Mouse (Mus musculus): ENCODE measurements around the gene Heg1.

The Heg1 gene

GRCm38 (mm10) chr16:33769848-33770247 is 85.7 kb downstream of the Heg1 start:
- DNase-seq (ENCODE audit: low read depth, low spot score), result no peak

DNA sequence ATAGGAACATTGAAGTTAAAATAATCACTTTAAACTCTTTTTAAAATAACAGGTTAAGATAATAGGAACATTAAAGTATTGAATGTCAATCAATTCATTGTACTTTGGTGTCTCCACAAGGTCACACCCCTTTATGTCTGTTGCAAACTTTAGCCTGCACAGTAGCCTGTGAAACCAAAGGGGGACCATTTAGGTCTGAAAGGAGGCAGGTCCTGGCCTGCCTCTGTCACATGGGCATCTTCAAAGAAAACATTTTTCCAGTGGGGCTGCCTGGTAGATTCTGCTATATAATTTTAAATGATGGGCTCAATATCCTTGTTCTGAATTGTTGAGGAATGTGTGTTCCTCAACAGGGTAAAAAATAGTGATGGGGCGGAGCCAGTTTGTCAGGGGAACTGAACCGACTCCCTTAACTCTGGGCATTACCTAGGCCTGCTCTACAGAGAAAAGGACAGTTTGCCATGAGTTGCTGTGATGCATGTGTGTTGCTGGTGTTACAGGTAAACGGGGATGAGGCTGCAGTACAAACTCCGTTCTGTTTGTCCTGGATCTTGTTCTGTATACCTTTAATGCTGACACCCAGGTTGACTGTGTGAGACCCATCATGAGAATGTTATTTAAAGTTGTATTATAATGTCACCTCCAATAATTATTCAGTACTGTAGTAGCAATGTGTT is 86.7 kb downstream of the Heg1 start:
- no peak for DNase-seq (ENCODE audit: low read depth, low spot score)

- no peak for DNase-seq (ENCODE audit: low read depth, low spot score)
Observed at GRCm38 (mm10) chr16:33772809-33773208, 88.6 kb downstream of the Heg1 start.

GRCm38 (mm10) chr16:33774972-33775371 is 90.8 kb downstream of the Heg1 start:
- no peak for DNase-seq (ENCODE audit: low read depth, low spot score)

GRCm38 (mm10) chr16:33775733-33776335 is 91.7 kb downstream of the Heg1 start:
- no peak for DNase-seq (ENCODE audit: low read depth, low spot score)

GRCm38 (mm10) chr16:33776766-33777529 is 92.8 kb downstream of the Heg1 start:
- DNase-seq (ENCODE audit: low read depth, low spot score), result no peak

GRCm38 (mm10) chr16:33777607-33778006 is 93.4 kb downstream of the Heg1 start:
- no peak for DNase-seq (ENCODE audit: low read depth, low spot score)

DNA sequence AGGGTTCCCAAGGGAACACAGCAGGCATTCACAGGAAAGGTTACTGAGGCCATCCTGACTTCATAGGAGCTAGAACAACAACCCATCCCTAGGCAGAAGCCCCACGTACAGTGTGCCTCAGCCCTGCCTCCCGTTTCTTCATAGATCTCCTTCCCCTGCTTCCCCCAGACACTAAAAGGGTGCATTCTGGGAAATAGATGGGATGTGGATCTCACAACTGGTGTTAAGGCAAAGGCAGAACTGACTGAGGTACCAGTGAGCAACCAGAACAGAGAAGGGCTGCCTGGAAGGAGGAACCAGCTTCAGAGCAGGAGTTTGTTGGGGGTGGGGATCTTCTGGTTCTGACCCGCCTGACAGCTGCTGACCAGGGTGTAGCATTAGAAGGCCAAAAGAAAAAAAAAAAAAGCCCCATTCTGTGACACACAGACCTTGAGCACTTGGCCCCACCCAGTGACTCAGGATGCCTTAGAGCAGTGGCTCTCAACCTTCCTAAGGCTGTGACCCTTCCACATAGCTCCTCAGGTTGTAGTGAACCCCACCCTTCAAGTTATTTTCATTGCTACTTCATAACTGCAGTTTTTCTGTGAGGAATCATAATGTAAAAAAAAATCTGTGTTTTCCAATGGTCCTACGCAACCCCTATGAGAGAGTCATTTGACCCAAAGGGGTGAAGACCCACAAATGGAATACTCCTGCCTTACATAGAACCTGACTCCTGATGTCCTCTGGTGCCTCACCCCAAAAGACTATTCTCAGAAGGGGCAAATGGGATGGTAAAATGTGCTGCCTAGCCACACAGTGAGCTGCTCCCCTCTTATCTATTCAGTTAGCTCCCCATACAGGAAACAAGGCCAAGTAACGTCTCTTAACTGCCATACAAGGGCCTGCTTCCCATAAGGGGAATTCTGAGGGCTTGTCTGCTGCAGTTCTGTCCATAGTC is 97.9 kb downstream of the Heg1 start:
- DNase-seq (ENCODE audit: low read depth, low spot score), result no peak

- no peak for DNase-seq (ENCODE audit: low read depth, low spot score)
Observed at GRCm38 (mm10) chr16:33782729-33783091, 98.5 kb downstream of the Heg1 start.

DNA sequence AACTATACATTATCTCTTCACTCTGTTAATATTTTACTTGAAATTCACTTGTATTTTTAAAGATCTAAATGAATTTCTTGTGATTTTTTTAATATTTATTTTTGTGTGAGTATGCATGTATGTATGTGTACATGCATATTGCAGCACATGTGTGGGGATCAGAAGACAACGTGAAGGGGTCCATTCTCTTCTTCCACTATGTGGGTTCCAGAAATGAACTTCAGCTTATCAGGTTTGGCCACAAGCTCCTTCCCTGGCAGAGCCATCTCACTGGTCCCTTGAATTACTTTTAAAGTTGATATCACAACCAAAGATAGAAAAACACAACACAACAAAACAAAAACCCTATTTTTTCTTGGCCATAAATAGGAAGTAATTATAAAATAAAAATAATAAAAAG is 100.4 kb downstream of the Heg1 start:
- no peak for DNase-seq (ENCODE audit: low read depth, low spot score)

DNA sequence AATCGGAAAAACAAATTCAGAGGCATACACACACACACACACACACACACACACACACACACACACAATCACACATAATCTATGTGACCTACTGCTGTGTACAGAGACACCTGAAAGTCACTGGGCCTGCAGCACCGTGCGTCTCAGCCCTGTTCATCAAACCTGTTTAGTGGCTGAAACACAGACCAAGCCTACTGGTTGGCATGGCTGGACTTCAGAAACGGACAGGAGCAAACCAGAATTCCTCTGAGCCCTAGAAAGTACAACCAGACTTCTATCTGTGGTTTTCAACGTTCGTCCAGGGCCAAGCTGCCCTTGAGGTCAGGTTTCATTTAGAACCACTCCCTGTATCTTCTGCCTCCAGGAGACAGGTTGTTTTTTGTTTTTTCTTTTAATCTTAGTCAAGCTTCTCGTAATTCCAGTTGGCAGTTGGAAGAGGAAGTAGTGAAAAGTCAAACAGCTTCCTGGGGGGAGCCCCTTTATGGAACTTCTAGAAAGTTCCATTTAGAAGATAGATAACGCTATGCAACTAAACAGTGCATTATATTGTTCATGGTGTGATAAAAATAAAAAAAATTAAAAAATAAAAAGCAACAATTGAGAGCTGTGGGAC is 101.0 kb downstream of the Heg1 start:
- DNase-seq (ENCODE audit: low read depth, low spot score), result no peak

DNA sequence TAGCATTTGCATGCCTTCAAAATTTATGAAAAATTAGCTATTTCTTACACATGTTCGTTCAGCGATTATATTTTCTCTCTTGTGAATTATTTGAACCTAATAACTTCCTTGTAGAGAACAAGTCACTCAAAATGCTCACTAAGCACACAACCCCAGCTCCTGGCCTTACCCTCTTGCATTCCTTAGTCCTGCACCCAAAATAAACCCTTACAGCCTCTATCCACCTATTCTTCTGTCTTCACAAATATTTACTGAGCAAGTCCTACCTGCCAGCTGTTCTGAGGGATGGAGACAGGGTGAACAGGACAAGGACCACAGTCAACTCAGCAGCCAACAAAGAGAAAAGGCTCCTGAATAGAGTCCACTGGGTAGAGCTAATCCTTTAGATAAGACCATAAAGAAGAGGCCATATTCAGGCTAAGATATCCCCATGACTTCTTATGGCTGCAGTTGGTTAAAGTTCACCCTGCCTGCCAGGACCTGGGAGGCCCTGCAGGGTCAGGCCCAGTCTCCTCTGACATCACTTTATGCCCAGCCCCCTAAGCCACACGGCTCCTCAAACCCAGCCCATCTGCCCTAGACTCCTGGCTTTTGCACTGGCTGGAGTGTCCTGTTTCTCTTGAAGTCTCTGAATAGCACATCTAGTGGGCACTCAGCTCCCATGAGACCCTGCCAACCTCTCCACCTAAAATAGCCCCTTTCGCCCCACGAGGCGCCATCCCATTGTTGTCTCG is 102.7 kb downstream of the Heg1 start:
- DNase-seq (ENCODE audit: low read depth, low spot score), result no peak

GRCm38 (mm10) chr16:33793846-33794791 is 109.9 kb downstream of the Heg1 start, which contains the start of gene Muc13:
TSS of gene Muc13 (plus strand) at chr16:33794037.
- DNase-seq (ENCODE audit: low read depth, low spot score), result no peak

GRCm38 (mm10) chr16:33795106-33795505 is 110.9 kb downstream of the Heg1 start:
- no peak for DNase-seq (ENCODE audit: low read depth, low spot score)

GRCm38 (mm10) chr16:33795887-33796286 is 111.7 kb downstream of the Heg1 start:
- DNase-seq (ENCODE audit: low read depth, low spot score), result no peak

DNA sequence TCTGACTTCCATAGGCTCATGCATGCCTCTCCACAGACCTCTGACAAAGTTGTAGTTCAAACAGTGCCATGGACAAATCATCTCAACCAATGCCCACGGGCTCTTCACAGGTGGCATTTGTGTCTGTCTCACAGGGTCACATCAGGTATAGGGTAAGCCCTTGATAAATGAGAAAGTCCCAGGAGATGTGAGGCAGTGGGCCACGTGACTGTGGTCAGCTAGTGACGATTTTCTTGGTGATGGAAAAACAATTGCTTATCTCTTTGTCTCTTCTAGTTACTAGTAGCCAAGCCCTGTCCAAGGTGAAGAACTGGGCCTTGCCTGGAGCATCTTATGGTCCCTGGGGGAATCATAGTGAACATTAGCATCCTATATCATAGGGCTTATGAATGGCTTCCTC is 112.6 kb downstream of the Heg1 start:
- no peak for DNase-seq (ENCODE audit: low read depth, low spot score)

DNA sequence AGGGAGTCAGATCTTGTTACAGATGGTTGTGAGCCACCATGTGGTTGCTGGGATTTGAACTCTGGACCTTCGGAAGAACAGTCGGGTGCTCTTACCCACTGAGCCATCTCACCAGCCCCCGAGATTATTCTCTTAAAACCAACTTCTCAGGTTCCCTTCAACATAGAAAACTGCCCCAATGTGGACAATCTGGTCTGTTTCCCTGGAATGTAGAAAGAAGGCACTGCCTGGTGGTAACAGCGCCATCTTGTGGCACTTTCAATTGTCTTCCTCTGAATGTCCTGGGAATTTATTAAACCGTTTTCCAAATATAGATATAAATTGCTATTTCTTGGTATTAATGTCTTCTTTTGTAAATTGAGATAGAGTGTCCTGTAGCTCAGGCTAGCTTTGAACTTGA is 113.7 kb downstream of the Heg1 start:
- DNase-seq (ENCODE audit: low read depth, low spot score), result peak; percentile 49

- DNase-seq (ENCODE audit: low read depth, low spot score), result no peak
Observed at GRCm38 (mm10) chr16:33810002-33810401, 125.8 kb downstream of the Heg1 start.

GRCm38 (mm10) chr16:33818413-33819165 is 134.4 kb downstream of the Heg1 start:
- DNase-seq (ENCODE audit: low read depth, low spot score), result no peak
